Mouse (Mus musculus): ENCODE results near the gene Tapt1. TPM values are rescaled to one million over a fixed set of nuclear protein-coding genes. Genes with fewer than 3 reads are reported as not detected.

Tapt1 gene
- polyA plus RNA-seq, 2 experiments from 2014 or later: 12.8 to 17.0 TPM

Other genes with a start within 250 kb of the Tapt1 start
- gene Fgfbp1, start 244.8 kb downstream of the Tapt1 start, polyA plus RNA-seq (2017; shearing (Covaris generic)): not detected
- 1 to 10 TPM in 1 of 2 experiments, under 1 TPM in 1; 0.69 to 1.4 TPM for gene Prom1, start 124.6 kb downstream of the Tapt1 start, polyA plus RNA-seq (2017; shearing (Covaris generic))

All from CD4-positive, CD25-positive, alpha-beta regulatory T cell, adult 4 months (primary cell).